Mouse (Mus musculus): ENCODE measurements at regions not wholly inside any gene's neighbourhood (a gene's known extent, or its start where the extent isn't known, plus 50 kb on each side); places are given as distances from the start of the nearest gene placed in this dataset.

DNA sequence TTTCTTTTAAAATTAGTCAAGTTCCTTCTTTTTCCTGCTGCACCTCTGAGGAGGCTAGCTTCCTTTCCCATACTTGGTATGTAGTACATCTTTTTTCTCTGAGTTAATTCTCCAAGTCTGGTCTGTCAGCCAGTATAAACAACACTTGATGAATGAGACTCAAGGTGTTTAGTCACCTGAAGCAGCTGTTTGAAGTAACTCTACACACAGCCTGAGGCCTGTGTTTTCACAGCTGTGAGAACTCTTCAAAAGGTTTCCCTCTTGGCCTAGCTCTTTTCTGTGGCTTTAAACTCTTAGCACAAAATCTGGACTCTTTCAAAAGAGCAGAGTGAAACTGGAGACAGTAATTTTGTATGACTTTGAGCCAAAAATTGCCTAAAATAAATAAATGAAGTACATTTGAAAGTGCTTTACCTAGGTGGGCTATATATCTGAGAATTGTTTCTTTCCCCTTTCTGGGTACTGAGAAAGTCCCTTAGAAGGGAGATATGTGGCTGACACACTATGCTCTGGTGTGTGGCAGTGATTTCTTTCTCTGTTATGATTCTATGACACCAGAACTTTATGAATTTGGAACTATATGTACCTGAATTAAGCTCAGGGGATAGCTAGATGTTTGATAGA, 1070.2 kb upstream of the Zeb2 start:
- ATAC-seq (replicated peaks; ENCODE audit: poor library complexity): no peak

DNA sequence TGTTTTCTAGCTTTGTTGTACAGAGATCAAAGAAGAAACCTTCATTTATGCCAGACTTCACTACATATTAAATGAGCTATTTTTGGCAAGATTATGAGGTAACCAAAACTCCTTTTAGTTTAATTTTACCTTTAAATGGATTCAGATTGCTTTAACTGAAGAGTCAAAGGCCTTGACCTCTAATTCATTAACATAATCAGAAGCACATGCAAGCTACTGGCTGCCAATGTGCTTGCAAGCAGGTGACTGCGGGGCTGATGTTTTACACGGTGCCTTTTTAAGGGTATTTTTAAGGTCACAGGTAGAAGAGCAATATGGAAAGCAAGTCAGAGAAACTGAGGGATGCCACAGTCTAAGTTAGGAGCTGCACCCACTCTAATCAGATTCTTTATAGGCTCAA, 1066.0 kb upstream of the Zeb2 start:
- ATAC-seq (replicated peaks; ENCODE audit: poor library complexity): no peak

DNA sequence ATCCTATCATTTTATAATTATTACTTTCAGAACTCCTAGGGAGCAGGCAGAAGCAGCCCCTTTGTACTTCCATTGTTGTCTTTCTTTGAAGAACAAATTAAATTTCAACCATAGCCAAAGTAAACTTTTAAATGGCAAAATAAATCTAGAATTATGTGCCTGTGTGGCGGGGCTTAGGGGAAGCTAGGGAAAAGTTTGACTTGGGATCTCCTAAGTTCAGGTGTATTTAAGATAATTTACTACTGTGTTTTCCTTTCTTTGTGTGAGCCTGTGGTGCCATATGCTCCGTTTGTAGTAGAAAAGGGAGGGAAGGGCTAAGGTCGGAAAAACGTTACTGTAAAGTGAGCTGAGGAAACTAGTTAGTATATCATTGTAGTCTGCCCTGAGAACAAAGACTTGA, 1062.5 kb upstream of the Zeb2 start:
- no peak for ATAC-seq (replicated peaks; ENCODE audit: poor library complexity)

DNA sequence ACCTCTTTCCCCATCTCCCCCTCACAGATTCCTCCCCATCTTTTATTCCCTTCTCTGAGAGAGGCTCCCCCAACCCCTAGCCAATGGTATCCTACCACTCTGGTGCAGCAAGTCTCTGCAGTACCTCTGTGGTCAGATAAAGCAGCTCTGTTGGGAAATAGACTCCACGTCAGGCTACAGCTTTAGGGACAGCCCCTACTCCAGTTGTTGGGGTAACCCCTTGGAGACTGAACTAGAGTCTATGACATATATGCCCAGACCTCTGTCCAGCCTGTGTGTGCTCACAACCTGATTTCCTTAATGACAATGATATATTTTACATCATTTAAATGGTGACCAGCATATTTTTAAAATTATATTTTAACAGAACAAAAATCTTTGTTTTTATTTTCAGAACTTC, 1051.3 kb upstream of the Zeb2 start:
- peak; percentile 39 for ATAC-seq (replicated peaks; ENCODE audit: poor library complexity)

DNA sequence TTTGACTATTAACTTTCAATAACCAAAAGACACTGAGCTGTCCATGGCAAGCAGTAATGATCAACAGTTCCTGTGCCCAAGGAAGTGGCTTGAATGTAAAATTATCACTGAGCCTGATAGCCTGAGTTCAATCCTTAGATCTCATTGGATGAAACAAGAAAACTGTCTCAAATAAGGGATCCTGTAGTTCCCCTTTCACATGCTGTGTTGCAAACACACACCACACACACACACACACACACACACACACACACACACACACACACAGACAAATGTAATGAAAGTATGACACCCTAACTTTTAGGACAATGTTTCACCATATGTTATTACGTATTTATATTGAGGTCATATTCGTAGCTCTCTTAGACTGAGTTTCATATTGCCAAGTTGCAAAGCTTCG, 1032.7 kb upstream of the Zeb2 start:
- ATAC-seq (replicated peaks; ENCODE audit: poor library complexity): peak; percentile 90

DNA sequence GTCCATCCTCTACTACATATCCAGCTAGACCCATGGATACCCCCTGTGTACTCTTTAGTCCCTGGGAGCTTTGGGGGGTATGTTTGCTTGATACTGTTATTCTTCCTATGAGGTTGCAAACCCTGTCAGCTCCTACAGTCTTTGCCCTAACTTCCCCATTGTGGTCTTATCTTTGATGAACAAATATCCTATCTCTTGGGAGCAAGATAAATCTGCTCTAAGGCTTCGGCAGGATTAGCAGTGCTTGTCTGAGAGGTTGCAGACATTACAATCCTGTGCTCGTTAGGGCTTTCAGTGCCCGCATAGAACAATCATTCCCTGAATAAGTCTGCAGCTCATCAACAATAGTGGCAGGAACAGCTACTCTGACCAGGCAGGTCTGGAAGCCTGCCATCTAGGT, 1002.7 kb upstream of the Zeb2 start:
- ATAC-seq (replicated peaks; ENCODE audit: poor library complexity): peak; percentile 55; the same call in 1 of the 2 replicates

DNA sequence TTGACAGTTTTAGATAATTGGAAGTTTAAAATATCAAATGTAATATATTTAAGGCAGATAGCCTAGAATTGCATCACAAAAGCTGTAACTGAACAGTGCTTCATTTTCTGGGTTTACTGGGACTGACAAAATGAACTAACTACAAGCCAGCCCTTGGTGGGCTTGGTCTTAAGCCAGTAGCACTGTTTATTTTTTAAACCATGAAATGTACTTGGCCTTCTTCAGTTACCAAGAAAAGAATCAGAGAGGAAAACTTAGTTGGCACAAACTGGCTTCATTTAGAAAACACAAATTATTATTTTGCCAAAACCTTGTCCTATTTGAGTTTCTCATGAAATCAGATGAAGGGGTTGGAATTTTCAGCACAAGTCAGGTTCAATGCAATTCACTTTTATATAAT, 989.8 kb upstream of the Zeb2 start:
- no peak for ATAC-seq (replicated peaks; ENCODE audit: poor library complexity)

DNA sequence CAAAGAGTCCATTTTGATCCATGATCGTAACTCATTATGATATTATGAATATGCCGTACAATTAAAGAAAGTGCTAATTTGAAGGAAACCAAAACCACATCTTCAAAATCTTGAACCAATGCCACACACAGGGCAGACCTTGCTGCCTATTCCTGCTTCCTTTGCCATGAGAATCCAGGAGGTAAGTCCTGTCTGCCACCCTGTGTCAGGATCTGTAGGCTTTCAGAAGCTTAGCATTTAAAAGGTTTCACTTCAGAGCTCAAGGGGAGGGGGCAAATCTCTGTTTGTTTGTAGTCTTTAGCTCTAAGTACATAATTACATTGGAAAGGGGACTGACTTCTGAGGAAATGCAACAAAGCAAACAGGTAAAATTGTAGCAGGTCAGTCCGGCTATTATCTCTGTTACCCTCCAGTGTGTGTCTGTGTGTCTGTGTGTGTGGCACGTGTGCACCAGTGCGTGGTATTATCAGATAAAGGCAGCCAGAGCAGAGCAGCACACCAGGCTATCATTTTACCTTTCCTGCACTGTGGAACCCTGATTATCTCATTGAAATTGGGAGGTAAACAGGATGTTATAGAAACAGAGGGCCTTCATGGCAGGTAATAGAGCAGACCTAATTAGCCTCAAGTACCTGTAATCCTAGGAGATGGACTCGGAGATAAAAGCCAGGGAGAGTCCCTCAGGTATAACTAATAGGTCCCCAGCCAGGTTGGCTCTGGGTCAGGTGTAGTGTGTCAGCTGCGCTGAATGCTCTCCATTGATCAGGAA, 948.0 kb upstream of the Zeb2 start:
- 0 out of 2 replicates have a peak, but pooled peaks have one; percentile 29 for ATAC-seq (replicated peaks; ENCODE audit: poor library complexity)

DNA sequence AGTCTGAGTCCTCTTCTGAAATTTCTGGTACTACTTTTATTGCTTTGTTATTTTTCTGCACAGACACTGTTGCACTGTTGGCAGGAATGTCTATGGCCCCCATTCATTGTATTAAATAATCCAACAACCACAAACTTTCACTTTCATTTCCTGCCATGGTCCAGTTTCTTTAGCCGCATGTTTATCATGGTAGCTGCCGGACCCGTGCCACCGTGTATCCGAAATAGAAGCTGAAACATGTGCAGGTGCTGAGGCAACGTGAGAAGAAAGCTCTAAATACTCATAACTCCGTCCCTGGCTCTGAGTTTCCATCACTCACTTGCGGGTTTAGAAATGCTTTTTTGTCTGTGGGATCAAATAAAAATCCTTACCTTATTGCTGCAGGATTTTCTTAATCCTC, 938.5 kb upstream of the Zeb2 start:
- ATAC-seq (replicated peaks; ENCODE audit: poor library complexity): 0 out of 2 replicates have a peak, but pooled peaks have one; percentile 34

DNA sequence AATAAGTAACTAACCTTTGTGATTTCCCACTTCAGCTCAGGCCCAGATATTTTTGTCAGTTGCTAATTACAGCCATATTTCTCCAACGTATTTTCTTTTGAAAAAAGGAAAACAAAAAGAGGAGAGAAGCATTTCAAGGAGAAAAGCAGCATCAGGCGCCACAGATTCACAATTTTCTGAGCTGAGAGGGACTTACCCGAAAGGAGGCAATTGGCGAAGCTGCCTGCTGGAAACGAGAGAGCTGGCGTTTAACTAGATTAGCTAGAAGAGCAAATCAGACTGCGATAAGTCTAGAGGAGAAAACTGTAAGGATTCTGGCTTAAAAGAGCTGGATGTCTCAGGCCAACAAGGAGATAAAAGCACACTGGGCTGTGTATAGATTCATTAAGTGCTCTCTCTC, 937.7 kb upstream of the Zeb2 start:
- no peak for ATAC-seq (replicated peaks; ENCODE audit: poor library complexity)

DNA sequence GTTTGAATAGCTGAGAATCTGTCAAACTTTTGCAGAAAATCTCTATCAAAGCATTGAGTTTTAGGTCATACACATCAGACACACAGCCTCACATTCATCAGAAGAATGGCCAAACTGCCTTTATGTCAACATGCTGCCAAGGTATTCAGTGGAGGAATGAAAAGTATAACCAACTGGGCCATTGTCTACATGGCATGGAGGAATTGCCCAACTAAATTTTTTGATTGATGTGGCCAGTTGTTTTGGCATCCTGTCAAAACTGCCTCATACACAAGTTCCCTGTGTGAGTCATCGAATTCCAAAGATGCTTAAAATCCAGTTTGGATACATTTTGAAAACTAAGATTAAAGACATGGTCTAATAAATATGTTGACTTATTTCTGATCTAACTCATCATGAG, 904.7 kb upstream of the Zeb2 start:
- ATAC-seq (replicated peaks; ENCODE audit: poor library complexity): no peak

DNA sequence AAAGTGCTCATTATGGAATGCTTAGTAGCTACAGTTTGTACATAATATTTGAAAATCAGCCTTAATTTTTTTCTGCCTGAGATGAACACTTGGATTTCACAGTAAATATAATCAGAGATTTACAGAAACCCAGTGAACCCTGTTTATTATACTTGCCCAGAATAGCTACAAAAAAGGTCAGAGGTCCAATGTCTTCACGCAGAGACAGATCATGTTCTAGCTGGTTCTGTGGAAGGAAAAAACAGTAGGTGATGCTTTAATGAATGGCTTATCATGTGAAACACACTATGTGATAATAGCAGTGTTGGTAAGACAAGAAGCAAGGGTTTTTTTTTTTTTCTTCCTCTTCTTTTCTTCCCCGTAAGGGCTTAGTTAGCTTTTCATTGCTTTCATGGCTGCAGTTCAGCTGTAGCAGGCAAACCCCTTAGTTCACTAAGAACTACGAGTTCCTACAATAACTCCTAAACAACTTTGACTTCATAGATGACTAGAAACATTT, 896.6 kb upstream of the Zeb2 start:
- ATAC-seq (replicated peaks; ENCODE audit: poor library complexity): no peak

DNA sequence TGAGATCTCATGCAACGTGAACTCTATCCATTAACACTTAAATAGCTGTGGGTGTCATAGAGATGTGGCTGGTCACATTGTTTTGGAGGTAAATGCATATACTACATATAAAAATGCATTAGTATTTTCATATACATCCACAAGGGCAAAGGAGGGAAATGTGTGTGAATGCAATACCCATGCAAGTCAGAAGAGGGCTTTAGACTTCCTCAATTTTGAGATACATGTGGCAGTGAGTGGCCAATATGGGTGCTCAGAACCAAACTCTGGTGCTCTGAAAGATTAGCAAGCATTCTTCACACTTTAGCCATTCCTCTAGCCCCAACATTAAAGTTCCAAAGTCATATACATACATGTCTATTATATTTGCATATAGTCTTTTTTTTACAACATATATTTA, 895.5 kb upstream of the Zeb2 start:
- ATAC-seq (replicated peaks; ENCODE audit: poor library complexity): peak; percentile 66

DNA sequence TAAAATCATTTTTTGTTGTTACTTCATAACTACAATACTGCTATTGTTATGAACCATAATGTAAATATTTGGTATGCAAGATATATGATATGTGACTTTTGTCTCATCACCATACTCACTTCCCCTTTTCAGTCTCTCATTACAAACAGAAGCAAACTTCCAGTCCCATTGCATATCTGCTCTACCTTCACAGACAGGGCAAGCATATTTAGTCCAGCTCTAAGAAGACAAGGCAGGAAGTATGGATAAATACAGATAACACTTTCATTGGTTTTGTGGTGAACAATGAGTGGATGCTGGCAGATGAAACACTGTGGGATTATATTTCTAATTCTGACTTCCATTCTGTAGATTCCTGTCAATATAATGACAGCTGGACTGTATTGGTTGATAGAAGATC, 858.0 kb upstream of the Zeb2 start:
- ATAC-seq (replicated peaks; ENCODE audit: poor library complexity): peak; percentile 86

DNA sequence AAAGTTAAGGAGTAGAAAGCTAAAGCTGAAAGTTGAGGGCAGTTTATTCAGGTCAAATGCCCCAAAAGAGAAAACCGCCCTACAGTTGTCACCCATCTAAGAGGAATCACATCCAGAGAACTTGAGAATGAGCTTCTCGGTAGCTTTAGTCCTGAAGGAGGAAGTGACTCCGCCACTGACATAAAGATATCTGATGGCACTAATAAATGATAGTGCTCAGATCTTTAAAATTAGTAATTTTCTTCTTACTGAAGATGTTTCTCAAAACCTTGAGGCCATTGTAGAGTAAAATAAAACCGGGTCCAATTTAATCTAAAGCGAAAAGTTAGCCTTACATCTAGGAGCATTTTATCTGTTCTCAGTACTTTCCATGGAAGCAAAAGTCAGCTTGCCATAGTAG, 851.4 kb upstream of the Zeb2 start:
- no peak for ATAC-seq (replicated peaks; ENCODE audit: poor library complexity)

DNA sequence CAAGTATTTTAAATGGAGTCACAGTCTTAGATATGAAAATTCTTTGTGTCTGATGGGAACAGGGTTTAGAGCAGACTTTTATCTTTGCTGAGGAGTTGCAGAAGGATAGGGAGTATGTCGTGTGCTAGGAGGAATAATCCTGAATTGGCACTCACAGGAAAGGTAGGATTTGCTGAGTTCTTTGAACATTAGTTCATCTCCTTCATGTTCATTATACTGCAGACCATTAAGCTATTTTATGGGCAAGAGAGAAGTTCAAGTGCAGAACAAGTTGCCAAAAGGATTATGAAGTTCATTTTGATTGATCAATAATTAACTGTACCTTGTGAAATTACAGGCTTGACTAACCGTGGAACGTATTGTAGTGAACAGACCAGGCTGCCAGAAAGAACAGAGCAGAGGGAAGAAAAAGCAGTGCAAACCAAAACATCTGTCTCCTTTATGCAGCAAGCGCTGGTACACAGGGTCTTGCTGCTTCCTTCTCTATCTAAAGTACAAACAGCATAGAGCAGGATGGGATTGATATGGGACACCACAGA, 839.7 kb upstream of the Zeb2 start:
- no peak for ATAC-seq (replicated peaks; ENCODE audit: poor library complexity)

DNA sequence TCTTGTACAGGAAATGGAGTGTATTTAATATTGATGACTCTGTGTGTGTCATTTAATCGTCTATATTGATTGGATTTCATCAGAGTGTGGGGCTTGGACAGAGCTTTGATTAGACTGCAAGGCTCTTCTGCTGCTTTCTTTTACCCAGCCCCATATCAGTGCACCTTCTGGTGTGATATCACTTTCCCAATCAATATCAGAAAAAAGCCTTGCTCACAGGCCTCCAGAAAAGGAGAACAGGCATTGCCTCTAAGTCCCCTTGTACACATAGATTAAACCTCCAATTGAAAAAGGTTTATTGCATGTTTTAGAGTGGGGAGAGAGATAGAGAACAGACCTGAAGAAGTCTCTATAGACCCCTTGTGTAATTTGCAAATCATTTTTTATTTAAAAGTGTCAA, 831.6 kb upstream of the Zeb2 start:
- no peak for ATAC-seq (replicated peaks; ENCODE audit: poor library complexity)

DNA sequence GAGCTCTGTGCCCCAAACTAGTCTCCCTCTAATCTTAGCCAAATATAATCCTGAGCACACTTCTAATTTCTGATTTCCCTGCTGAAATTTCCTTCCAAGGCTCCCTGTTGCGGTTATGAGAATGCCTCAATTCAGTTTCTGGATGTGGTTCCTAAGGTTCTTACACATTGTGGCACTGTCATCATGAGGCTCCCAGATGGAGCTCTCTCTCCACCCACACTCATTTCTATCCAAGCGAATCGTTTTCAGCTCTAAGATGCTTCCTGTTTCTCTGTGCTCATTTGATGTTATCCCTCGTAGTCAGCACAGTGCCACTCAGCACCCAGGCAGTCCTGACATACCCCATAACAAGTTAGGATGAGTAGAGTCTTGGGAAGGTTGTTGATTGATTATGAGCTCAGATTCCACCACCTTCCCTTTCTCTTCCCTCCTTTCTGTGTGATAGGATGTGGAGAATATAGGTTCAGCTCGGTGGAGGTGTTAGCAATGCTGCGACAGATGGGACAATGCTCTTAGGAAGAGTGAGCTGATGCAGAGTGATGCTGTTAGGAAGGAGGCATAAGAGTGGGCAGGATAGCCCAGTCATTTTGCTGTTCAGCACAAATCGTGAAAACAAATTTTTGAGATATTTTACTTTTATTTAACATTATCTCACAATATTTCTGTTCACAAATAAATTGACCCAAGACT, 808.7 kb upstream of the Zeb2 start:
- ATAC-seq (replicated peaks; ENCODE audit: poor library complexity): no peak

DNA sequence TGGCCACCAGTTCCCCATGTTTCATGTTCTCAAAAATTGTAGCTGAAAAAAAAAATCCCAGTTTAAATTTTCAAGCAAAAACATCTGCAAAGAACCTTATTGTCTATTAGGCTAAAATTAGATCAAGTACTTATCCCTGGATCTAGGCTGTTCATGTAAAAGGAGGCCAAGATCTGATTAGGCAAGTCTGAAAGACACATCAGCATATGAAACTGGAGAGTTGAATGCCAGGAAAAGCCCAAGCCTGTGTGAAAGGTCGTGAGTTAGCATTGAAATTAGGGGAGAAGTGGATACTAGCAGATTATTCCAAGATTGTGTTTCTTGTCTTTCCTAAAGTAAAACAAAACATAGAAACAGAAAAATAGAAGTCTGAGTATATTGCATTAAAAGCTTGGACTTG, 791.7 kb upstream of the Zeb2 start:
- ATAC-seq (replicated peaks; ENCODE audit: poor library complexity): no peak

DNA sequence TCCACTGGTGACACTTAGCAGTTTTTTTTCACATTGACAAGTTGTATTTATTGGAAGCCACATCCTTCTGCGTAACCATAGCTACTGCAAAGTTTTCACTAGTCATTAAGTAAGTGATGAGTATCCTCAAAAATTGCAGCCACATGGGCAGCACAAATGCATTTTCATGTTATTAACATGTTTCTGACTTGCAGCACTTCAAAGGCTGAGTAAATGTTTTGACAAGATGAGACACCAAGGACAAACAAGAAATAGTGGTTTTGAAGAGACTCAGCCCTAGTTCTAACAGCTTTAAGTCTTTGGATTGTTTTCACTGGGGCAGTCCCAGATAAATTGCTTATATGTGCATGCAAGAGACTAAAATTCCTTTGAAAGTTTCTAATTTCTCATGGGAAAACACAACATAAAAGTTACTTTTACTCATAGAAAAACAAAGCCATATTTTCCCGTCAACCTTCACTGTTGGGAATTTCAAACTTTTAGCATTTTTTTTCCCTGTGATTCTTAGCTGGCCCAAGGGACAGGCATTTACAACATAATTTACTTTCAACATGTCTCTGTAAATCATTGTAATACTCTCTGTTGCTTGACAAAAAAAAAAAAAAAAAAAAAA, 787.5 kb upstream of the Zeb2 start:
- no peak for ATAC-seq (replicated peaks; ENCODE audit: poor library complexity)

DNA sequence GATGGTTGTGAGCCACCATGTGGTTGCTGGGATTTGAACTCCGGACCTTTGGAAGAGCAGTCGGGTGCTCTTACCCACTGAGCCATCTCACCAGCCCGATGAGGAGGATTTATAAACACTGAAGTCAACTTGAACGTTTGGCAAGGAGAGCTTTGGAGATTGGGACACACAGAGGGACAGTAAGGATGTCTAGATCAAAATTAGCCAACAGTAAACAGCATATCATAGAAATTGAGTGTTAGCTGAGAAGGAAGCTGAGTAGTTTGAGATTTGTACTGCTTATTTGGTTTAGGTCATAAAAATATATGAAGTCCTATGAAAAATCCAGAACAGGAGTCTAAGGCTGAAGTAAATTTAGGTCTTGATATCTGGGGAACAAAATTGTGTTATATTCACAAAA, 786.9 kb upstream of the Zeb2 start:
- ATAC-seq (replicated peaks; ENCODE audit: poor library complexity): no peak

All from megakaryocyte progenitor cell, adult 5-6 weeks (primary cell).